Mouse (Mus musculus) bone marrow macrophage, adult 2 months (primary cell): ENCODE measurements around the gene Mapk3.

Source experiments
- CTCF ChIP-seq: IDR thresholded peaks from 2 replicates; pipeline ENCODE4 v1.5.1; 2012; ENCODE audit warnings: low read depth, mild to moderate bottlenecking, low read length, moderate library complexity
- POLR2A ChIP-seq: IDR thresholded peaks from 2 replicates; pipeline ENCODE4 v1.6.1; 2012; ENCODE audit warnings: mild to moderate bottlenecking, low read depth, low read length, borderline replicate concordance

DNA sequence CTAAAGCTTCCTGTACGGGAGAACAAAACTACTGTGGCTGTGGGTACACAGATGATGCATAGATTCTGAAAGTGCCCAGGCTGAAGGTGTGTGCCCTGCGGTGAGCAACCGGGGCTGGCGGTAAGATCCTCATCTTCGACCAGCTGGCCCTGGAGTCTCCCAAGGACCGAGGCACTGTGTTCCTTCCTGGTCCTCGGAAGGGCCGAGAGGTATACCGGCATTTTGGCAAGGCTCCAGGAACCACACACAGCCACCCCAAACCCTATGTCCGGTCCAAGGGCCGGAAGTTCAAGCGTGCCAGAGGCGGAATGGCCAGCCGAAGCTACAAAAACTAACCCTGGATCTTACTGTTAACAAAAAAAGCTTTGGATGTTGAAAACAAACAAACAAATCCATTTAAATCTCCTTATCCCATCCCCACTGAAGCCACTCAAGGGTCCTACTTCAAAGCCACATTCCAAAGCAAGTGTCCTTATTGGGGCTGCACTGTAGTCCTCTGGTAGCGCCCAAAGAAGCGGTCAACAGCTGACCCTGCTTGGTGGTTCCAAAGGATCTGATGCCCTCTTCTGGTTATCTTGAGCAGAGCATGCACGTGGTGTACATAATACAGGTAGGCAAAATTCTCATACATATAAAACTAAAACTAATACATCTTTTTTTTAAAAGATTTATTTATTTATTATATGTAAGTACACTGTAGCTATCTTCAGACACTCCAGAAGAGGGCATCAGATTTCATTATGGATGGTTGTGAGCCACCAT lies 9.6 kb upstream of the Mapk3 start:
- TF ChIP-seq POLR2A = no peak
- TF ChIP-seq CTCF = peak; percentile 44; the same call in 1 of the 2 replicates
